Mouse (Mus musculus) heart, embryonic 12.5 days (tissue): ENCODE data around the gene Gdpd1. TPM values are rescaled to one million over a fixed set of nuclear protein-coding genes. Genes with fewer than 3 reads are reported as not detected.
A peak's percentile ranks its signal among the peaks of the same experiment; 100 is the strongest.
"Not testable (repeated sequence)": the region's sequence is repeated elsewhere in the genome, so short reads cannot be mapped to it uniquely, and the experiment has no call there.

Experiments
- ATAC-seq: fragments of 200-750 bp; cut with Nextera tagmentation; 2 replicates; pipeline ENCODE4 v1.8.0; 2017; ENCODE audit warnings: moderate TSS enrichment, moderate library complexity; ENCODE audit not compliant: insufficient number of reproducible peaks, low FRiP score
- H3K27ac ChIP-seq: fragments of 300-500 bp; sonication (generic); 2 replicates; pipeline ENCODE4 v1.5.1; 2016; ENCODE audit warnings: mild to moderate bottlenecking, moderate library complexity; ENCODE audit not compliant: poor library complexity, severe bottlenecking
- H3K27me3 ChIP-seq: fragments of 300-500 bp; sonication (generic); replicated peaks from 2 replicates; pipeline ENCODE4 v1.6.1; 2016; ENCODE audit warnings: mild to moderate bottlenecking, moderate library complexity
- H3K36me3 ChIP-seq: fragments of 300-500 bp; sonication (generic); 2 replicates; pipeline ENCODE4 v1.6.1; 2016; ENCODE audit warnings: mild to moderate bottlenecking, moderate library complexity
- H3K4me1 ChIP-seq: fragments of 300-500 bp; sonication (generic); replicated peaks from 2 replicates; pipeline ENCODE4 v1.6.1; 2016; ENCODE audit warnings: mild to moderate bottlenecking
- H3K4me2 ChIP-seq: fragments of 300-500 bp; sonication (generic); 2 replicates; pipeline ENCODE4 v1.6.1; 2016; ENCODE audit warnings: mild to moderate bottlenecking, moderate library complexity
- H3K4me3 ChIP-seq: fragments of 300-500 bp; sonication (generic); 2 replicates; pipeline ENCODE4 v1.5.1; 2016; ENCODE audit warnings: mild to moderate bottlenecking
- H3K9ac ChIP-seq: fragments of 300-500 bp; sonication (generic); 2 replicates; pipeline ENCODE4 v1.6.1; 2016; ENCODE audit warnings: mild to moderate bottlenecking, moderate library complexity
- H3K9me3 ChIP-seq: fragments of 300-500 bp; sonication (generic); replicated peaks from 2 replicates; pipeline ENCODE4 v1.6.1; 2016; ENCODE audit warnings: mild to moderate bottlenecking, moderate library complexity
- WGBS: fragments of 180-500 bp; shearing (Covaris S2); methylation state at CpG from one replicate; pipeline ENCODE4 v1.1.7; 2016; 5-methylcytosine and 5-hydroxymethylcytosine counted together
- polyA plus RNA-seq: library from polyadenylated mRNA; unstranded; fragments of >200 nt; fragmentation: Nextera tagmentation; extraction: Ambion mirVana; gene quantifications from 2 replicates; pipeline ENCODE4 v1.2.1, GENCODE M21; 2016

Gdpd1 gene
- polyA plus RNA-seq, 1 experiment from 2014 or later, result 26.9 TPM

DNA sequence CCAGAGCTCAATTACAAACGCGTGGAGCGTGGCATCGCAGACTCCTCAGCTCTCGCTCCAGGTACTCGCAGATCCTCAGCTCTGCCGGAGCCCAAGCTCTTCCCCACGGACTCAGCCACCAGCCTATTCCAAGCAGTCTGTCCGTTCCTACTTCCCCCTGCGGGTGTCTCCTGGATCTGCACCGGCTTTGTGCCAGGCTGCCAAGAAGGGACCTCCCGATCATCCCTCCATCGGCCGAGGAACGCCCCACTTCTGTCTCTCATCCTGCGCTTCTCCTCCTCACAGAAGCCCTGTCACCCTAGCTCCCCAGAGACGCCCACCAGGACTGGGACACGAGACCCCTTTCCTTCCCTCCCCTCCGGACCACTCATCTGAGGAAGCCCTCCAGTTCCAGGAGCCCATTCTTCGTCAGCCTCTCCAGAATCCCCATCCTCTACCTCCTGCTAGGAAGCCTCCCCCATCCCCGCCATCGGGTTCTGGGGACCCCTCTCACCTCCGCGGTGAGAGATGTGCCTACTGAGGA, 458 bp downstream of the Gdpd1 start:
- peak overlapping the region; percentile 82 for H3K9ac ChIP-seq

DNA sequence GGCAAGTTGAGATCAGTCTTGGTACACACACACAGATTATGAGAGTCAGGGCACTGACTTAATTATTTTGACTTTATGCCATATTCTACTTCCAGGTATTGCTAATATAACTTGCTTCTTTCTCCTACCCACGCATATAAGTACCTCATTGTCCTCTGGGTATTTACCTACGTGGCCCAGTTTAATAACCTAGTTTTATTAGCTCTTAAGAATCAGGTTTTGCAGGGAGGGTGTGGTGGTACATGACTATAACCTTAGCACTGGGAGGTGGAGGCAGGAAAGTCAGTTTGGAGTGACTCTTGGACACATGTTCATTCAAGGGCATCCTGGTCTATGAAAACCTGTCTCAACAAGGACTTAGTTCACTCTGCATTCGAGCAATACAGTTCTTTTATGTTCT, 11.8 kb downstream of the Gdpd1 start:
- Histone ChIP-seq H3K9ac (no peak overlapping the region), H3K27me3 (no peaks in the 10 kb centered on the region), H3K9me3 (no peaks in the 10 kb centered on the region), H3K27ac (no peak overlapping the region), H3K4me2 (no peak overlapping the region), H3K4me1 (no peaks in the 10 kb centered on the region), H3K4me3 (no peak overlapping the region), H3K36me3 (peaks cover 29% of the 10 kb centered on the region)
- ATAC-seq, result no peak
- WGBS, result 66% methylated on average over 3 of the region's 3 CpGs

More for the DNA sequence above, 458 bp downstream of the Gdpd1 start:
- no peaks in the 10 kb centered on the region for H3K27me3 ChIP-seq
- peak overlapping the region; percentile 69 for H3K4me3 ChIP-seq
- peak overlapping the region; percentile 93 for H3K4me2 ChIP-seq
- peaks cover 7% of the 10 kb centered on the region for H3K4me1 ChIP-seq
- peak; percentile 70 for ATAC-seq
- WGBS, result under 1% methylated on average over 24 of the region's 24 CpGs
- H3K9me3 ChIP-seq, result no peaks in the 10 kb centered on the region
- H3K36me3 ChIP-seq, result peaks cover 23% of the 10 kb centered on the region
- H3K27ac ChIP-seq, result peak overlapping the region; percentile 70

DNA sequence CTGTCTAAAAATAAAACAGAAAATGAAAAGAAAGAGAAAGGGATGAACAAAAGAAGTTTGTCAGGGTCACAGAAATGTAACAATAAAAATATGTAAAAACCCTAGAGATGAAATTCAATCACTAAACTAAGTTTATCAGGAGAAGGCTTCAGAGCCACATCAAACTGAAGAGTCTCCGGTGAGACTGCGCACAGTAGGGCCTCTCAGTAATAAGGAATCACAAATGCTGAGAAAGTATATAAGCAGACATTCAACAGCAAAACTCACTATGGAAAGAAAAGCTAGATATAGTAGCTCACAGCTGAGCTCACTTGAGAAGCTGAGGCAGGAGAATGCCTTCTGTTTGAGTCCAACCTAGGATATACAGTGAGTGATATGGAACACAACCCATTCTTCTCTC, 13.5 kb downstream of the Gdpd1 start:
- Histone ChIP-seq H3K4me2 (no peak overlapping the region), H3K27me3 (no peaks in the 10 kb centered on the region), H3K36me3 (peaks cover 41% of the 10 kb centered on the region), H3K9ac (no peak overlapping the region), H3K4me1 (no peaks in the 10 kb centered on the region), H3K9me3 (no peaks in the 10 kb centered on the region), H3K4me3 (no peak overlapping the region), H3K27ac (no peak overlapping the region)
- ATAC-seq, result no peak
- WGBS, result 87% methylated on average over 2 of the region's 2 CpGs

DNA sequence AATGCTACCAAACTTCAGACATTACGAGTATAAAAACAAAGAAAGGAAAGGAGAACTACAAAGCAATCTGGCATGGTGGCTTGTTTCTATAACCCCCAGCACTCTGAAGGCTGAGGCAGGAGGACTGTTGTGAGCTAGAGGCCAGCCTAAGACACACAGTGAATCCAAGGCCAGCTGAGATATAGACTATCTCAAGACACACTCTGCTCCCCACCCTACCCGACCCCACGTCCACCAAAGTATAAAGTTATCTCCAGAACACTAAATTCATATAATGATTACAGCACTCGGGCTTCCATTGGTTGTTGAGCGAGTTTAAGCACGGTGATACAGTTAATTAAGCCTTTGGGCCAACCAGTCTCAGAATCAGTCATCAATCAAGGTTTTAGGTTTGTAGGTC, 17.6 kb downstream of the Gdpd1 start:
- ATAC-seq, result no peak
- no peaks in the 10 kb centered on the region for H3K27me3 ChIP-seq

DNA sequence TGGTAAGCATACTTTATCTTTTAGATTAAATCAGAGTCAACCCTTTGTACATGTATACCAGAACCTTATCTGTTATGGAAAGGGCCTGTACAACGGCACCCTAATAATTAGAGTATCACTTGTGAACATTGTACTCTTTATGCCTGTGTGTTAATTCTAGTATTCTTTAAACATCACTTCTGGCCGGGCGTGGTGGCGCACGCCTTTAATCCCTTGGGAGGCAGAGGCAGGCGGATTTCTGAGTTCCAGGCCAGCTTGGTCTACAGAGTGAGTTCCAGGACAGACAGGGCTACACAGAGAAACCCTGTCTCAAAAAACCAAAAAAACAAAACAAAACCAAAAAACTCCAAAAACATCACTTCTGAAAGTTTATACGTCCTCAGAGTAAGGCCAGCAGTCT, 25.0 kb downstream of the Gdpd1 start:
- not testable (repeated sequence) for H3K9ac ChIP-seq, H3K4me2 ChIP-seq, H3K27me3 ChIP-seq, H3K4me1 ChIP-seq, H3K4me3 ChIP-seq, H3K9me3 ChIP-seq, ATAC-seq, H3K27ac ChIP-seq
- WGBS, result 86% methylated on average over 7 of the region's 7 CpGs
- H3K36me3 ChIP-seq, result peaks cover 42% of the 10 kb centered on the region

More for the DNA sequence above, 17.6 kb downstream of the Gdpd1 start:
- no peaks in the 10 kb centered on the region for H3K4me1 ChIP-seq
- H3K9me3 ChIP-seq, result no peaks in the 10 kb centered on the region
- no peak overlapping the region for H3K4me3 ChIP-seq
- no peak overlapping the region for H3K27ac ChIP-seq
- H3K36me3 ChIP-seq, result peaks cover 46% of the 10 kb centered on the region
- no peak overlapping the region for H3K9ac ChIP-seq
- 76% methylated on average over 6 of the region's 6 CpGs for WGBS
- no peak overlapping the region for H3K4me2 ChIP-seq

DNA sequence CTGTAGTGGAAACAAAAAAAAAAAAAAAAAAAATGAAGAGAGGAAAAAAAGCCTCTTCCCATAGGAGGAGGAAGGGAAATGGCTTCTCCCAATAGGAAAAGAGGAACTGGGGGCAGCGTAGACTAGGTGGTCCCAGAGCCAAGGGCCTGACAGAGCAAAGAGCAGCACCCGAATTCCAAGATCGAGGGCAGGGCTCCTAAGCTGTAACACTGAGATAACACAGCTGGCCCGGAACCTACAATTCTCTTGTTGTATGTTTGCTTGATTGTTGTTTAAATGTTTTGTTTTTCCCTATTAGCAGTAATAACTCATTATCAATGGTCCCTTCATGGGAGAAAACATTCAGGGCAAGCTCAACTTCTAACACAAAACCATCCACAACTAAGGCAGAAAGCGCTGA, 26.9 kb downstream of the Gdpd1 start:
- Histone ChIP-seq H3K4me1 (no peaks in the 10 kb centered on the region), H3K9me3 (no peaks in the 10 kb centered on the region), H3K4me2 (no peak overlapping the region), H3K36me3 (peaks cover 48% of the 10 kb centered on the region), H3K9ac (no peak overlapping the region), H3K4me3 (no peak overlapping the region), H3K27me3 (no peaks in the 10 kb centered on the region), H3K27ac (no peak overlapping the region)
- no peak for ATAC-seq
- WGBS, result 77% methylated on average over 5 of the region's 5 CpGs

DNA sequence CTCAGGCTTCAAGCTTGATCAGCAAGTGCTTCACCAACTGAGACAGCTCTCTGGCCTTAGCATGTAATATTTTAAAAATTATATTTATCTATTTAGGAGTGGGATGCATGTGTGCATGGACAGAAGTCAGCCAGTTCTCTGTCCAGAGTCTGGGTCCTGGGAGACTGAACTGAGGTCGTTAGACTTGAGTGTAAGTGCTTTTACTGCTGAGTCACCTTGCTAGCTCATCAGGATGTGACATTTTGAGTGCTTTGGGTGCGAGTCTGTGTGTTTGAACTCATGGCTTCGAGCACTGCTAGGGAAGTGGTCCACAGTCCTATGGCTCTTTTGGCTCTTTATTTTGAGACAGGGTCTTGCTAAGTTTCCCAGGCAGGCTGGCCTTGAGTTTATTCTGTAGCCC, 30.8 kb downstream of the Gdpd1 start:
- 68% methylated on average over 3 of the region's 3 CpGs for WGBS
- H3K9ac ChIP-seq, result no peak overlapping the region
- H3K4me1 ChIP-seq, result no peaks in the 10 kb centered on the region
- no peak overlapping the region for H3K4me3 ChIP-seq
- no peaks in the 10 kb centered on the region for H3K27me3 ChIP-seq
- H3K36me3 ChIP-seq, result peaks cover 59% of the 10 kb centered on the region
- no peak for ATAC-seq
- no peaks in the 10 kb centered on the region for H3K9me3 ChIP-seq
- no peak overlapping the region for H3K4me2 ChIP-seq
- no peak overlapping the region for H3K27ac ChIP-seq

DNA sequence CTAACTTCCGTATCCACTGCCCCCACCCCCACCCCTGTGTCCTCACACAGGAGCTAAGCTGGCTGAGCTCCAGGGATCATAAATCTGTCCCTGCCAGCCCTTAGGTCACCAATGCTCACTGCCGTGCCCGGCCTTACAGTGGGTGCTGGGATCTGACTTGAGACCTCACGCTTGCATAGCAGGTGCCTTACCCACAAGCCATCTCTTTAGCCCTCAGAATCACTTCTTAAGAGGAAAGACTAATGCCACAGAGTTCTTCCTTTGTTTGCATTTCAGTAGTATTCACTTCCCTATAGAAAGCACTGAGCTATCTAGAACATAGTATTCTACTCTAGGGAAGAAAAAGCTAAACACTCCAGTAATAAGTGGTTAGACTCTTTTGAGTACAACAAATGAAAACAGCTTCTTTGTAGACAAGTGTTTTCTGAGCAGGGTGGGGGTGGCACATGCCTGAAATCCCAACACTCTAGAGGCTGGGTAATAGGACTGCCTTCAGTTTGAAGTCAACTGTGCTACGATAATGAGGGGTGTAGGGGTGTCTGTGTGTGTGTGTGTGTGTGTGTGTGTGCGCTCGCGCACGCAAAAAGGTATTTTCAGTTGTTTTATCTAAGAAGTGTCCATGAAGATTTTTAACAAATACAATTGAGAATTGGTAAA, 34.4 kb downstream of the Gdpd1 start:
- H3K4me1 ChIP-seq, result no peaks in the 10 kb centered on the region
- H3K4me3 ChIP-seq, result no peak overlapping the region
- no peaks in the 10 kb centered on the region for H3K27me3 ChIP-seq
- H3K9ac ChIP-seq, result no peak overlapping the region
- H3K27ac ChIP-seq, result no peak overlapping the region
- WGBS, result 80% methylated on average over 9 of the region's 9 CpGs
- peaks cover 63% of the 10 kb centered on the region for H3K36me3 ChIP-seq
- no peak overlapping the region for H3K4me2 ChIP-seq
- no peak for ATAC-seq
- no peaks in the 10 kb centered on the region for H3K9me3 ChIP-seq

DNA sequence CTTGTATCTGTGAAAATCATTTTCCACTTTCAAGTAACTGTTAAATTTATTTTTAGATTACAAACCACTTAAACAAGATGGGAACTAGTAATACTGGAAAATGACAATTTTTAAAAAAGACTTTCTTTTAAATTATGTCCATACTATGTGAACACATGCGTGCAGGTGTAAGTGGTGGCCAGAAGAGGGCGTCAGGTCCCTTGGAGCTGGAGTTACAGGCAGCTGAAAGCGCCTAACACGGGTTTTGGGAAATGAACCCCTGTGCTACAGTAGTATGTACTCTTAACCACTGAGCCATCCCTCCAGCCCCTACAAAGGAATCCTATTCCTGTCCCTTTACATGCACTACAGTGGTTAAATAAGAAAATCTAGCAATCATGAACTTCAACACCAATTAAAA, 37.7 kb downstream of the Gdpd1 start:
- ATAC-seq, result no peak

DNA sequence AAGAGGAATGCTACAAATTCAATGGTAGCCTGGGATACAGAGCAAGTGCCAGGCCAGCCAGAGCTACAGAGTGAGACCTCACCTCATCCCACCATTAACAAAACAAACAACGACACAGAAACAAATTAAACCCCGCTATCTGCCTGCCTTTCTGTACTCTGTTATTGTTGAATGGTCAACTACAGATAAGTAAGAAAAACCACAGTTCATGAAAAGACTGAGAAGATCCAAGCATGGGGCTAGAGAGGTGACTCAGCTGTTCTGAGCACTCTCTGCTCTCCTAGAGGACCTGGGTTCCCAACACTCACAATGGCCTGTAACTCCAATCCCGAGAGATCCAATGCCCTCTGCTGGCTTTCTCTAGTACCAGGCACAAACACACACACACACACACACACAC, 45.6 kb downstream of the Gdpd1 start:
- Histone ChIP-seq H3K27ac (no peak overlapping the region), H3K9ac (no peak overlapping the region), H3K4me2 (no peak overlapping the region), H3K4me3 (no peak overlapping the region), H3K4me1 (peaks cover 6% of the 10 kb centered on the region), H3K36me3 (0 out of 2 replicates have a peak, but pooled peaks cover 2% of the 10 kb centered on the region), H3K9me3 (no peaks in the 10 kb centered on the region), H3K27me3 (no peaks in the 10 kb centered on the region)
- whole genome bisulfite sequencing, result 63% methylated on average over 3 of the region's 3 CpGs
- no peak for ATAC-seq

More for the DNA sequence above, 37.7 kb downstream of the Gdpd1 start:
- no peaks in the 10 kb centered on the region for H3K9me3 ChIP-seq
- peaks cover 46% of the 10 kb centered on the region for H3K36me3 ChIP-seq
- no peak overlapping the region for H3K4me2 ChIP-seq
- no peak overlapping the region for H3K27ac ChIP-seq
- no peaks in the 10 kb centered on the region for H3K4me1 ChIP-seq
- H3K4me3 ChIP-seq, result no peak overlapping the region
- no peak overlapping the region for H3K9ac ChIP-seq
- WGBS, result 59% methylated on average over 4 of the region's 4 CpGs
- no peaks in the 10 kb centered on the region for H3K27me3 ChIP-seq

DNA sequence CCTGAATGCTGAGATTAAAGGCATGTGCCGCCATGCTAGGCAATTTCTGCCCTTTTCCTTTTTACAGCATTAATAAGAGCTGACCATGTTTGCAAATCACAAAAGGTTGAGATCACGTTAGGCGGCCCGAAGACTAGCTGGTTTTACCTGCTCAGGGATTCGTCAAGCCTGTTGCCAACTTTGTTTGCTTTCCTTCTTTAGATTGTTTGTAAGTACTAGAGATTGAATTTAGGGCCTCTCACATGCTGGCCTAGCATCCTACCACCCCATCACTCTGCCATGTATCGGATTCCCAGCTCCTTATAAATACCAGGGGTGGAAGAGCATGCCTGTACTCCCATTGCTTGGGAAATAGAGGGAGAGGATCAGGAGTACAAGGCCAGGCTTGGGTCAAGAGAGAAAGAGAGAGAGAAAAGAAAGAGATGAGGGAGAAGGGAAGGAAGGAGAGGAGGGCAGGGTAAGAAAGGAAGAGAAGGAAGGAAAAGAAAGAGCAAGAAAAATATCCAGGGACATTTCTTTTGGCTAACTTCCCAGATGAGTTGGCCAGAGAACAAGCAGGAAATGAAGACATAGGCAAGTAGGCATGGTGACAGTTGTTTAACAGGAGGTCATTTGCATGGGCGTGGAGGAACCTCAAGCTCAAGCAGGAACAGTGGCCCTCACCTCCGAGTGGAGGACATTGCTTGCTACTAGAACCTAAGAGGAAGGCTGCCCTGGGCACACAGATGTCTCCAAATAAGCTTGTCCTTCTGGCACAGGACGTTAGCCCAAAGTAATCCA, 47.6 kb downstream of the Gdpd1 start:
- Histone ChIP-seq H3K9me3 (no peaks in the 10 kb centered on the region), H3K36me3 (no peaks in the 10 kb centered on the region), H3K4me1 (peaks cover 6% of the 10 kb centered on the region), H3K4me2 (no peak overlapping the region), H3K4me3 (no peak overlapping the region), H3K9ac (no peak overlapping the region), H3K27me3 (no peaks in the 10 kb centered on the region), H3K27ac (peak overlapping the region; percentile 31)
- 73% methylated on average over 9 of the region's 9 CpGs for WGBS
- ATAC-seq, result 0 out of 2 replicates have a peak, but pooled peaks have one; percentile 36
